Mouse (Mus musculus): ENCODE data around the gene Dapk3.

DNA sequence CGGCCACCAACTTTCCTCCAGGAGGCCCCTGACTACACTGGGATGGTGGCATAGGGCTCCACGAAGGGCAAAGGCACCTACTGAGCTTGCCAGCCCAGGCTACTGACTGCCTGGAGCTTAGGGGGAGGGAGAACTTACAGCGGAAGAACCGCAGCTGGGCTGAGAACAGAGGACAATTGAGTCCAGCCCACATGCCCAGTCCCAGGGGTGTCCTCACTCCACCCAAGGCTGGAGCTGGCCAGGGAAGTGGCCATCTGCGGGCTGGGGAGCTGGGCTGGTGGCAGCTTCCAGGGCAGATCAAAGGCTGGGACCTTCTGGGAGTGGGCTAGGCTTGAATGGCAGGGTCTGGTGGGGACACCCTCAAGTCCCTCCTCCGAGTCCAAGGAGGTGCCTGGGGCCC is 28.1 kb upstream of the Dapk3 start:
- TF ChIP-seq CTCF (IDR thresholded peaks at IDR 0.05) (no peak), POLR2A (IDR thresholded peaks at IDR 0.05; ENCODE audit: insufficient read depth, low read depth, low read length) (no peak), EP300 (IDR thresholded peaks at IDR 0.05; ENCODE audit: insufficient read depth, low read depth, low read length) (no peak)

Data from heart, adult 2 months (tissue).